Mouse (Mus musculus) brain, adult 2 months (tissue): ENCODE measurements around the gene Lrrc29.

ENCODE experiments used
- DNase-seq: peaks from one replicate; pipeline ENCODE4 v3.0.0; 2011; ENCODE audit warnings: low read depth, low spot score

The Lrrc29 gene

GRCm38 (mm10) chr8:105326141-105326672 lies at the start of gene Lrrc29, which contains the start of gene Tmem208:
Gene Lrrc29 (minus strand): TSS chr8:105326278.
Gene Tmem208 (plus strand): TSS chr8:105326354.
- DNase-seq = peak; percentile 98

- peak; percentile 14 for DNase-seq
Measured at GRCm38 (mm10) chr8:105374513-105374966, 48.5 kb upstream of the Lrrc29 start.

- no peak for DNase-seq
Measured at GRCm38 (mm10) chr8:105373032-105373431, 47.0 kb upstream of the Lrrc29 start, which contains the start of gene Plekhg4. Gene Plekhg4 (plus strand): TSS chr8:105373274.

DNA sequence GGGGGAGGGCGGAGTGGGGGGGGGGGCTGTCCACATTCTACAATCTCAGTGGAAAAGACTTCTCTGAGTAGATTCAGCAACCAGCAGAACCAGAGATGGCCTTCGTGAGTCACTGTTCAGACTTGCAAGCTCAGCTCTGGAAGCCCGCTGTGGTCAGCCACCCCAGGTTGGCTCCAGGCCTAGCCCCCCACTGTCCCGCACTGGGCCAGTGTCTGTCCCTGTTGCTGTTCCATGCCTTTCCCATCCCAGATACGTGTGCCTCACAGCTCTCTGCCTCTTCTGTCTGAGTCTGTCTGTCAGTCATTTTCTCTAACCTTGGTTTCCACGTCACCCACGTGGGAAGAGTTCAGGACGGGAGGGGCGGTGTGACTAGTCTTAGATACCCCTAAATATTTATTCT lies 46.4 kb upstream of the Lrrc29 start:
- DNase-seq = peak; percentile 45

GRCm38 (mm10) chr8:105367107-105367506 lies 41.0 kb upstream of the Lrrc29 start:
- DNase-seq = peak; percentile 22

DNA sequence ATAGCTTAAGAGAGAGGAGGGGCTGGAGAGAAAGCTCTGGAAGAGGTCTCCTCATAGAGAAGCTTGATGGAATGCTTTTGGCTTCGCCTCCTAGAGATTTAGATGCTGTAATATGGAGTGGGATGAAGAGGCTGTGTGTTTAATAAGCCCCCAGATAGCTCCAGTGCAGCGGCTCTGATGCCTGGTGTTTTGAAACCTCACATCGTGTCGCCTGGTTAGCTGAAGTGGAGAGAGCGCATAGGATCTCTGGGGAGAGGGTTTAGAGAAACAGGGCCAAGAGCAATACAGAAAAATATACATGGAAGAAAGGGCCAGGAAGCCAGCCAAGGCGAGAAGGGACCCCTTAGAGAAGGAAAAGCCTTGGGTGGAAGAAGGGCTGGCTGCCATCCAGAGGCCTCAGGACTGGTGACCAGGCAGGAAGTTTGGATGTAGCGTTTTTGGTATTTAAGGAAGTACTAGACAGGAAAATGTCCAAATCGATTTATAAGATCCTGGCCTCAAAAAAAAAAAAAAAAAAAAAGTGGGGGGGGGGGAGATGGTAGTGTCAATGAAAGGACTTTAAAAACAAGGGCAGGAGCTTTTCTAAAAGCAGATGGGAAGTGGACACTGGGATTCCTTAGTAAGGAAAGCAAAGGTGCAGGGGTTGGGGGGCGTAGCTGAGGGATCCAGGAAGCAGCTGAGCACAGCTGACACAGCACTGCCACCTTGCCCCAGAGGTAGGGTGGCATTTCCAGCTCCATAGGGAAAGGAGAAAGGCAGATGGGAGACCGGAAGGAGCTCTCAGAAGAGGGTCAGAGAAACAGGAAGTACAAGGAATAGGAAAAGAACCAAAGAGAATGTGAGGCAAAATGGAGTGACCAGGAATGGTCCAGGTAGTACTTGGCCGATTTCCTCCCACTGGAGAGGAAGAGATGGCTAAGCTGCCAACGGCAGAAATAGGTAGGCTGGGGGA lies 35.9 kb upstream of the Lrrc29 start:
- DNase-seq = no peak

DNA sequence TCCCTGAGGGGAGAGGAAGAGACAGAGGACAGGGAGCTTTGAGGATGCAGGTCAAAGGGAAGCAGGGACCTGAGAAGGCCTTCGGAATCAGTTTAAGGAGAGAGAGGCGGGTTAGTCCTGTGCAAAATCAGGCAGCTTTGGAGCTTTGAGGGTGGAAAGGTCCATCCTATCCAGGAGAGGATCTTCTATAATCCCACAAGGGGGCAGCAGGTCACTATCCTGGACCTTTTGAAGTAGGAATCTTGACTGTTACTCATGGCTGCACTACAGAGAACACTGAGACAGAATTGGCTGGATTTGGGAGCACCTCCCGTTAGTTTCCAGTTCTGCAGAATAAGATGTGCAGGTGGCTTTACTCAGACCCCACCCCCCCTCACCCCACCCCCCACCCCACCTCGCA lies 33.6 kb upstream of the Lrrc29 start:
- peak; percentile 54 for DNase-seq

- no peak for DNase-seq
Measured at GRCm38 (mm10) chr8:105359208-105359607, 33.1 kb upstream of the Lrrc29 start.

- DNase-seq = no peak
Measured at GRCm38 (mm10) chr8:105356681-105357080, 30.6 kb upstream of the Lrrc29 start.

GRCm38 (mm10) chr8:105355179-105356024 lies 29.3 kb upstream of the Lrrc29 start:
- DNase-seq = no peak

DNA sequence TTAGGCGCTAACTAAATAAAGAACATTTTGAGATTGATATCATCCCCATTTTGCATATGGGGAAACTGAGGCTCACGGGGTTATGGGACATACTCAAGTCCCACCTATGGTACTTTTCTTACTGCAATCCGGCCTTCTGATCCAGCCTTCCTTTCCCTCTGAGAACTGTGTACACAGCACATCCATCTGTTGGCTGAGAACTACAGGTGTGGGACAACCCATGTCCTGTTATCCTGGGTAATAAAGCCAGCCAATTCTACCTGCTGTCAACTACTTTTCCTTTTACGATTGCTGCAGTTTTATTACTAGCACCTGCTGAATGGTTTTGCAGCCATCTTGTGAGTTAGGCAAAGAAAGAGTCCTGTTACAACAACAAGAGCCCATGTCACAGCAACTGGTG lies 28.5 kb upstream of the Lrrc29 start:
- DNase-seq = no peak

DNA sequence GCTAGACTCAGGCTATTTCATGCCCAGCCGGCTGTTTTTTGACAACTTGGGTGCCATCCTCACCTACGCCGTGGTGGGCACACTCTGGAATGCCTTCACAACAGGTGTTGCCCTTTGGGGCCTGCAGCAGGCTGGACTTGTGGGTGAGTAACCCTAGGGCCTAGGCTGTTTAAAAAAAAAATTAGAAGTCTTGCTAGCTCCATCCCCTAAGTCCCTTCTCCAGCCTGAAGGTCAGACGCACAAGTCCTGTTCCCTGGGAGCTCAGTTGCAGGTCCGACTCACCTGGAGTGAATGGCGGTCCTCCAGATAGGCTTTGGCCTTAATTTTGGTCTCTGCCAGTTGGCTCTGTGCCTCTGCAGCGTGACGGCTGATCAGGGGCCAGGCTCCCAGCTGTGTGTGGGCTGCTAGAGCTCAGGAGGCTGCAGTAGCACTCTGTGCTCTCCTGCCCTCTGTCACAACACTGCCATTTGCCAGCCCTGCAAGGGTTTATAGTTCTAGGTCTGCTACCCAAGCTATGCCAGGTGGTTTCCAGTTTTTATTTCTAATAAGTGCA lies 27.6 kb upstream of the Lrrc29 start:
- peak; percentile 78 for DNase-seq

GRCm38 (mm10) chr8:105350186-105350585 lies 24.1 kb upstream of the Lrrc29 start:
- peak; percentile 74 for DNase-seq

DNA sequence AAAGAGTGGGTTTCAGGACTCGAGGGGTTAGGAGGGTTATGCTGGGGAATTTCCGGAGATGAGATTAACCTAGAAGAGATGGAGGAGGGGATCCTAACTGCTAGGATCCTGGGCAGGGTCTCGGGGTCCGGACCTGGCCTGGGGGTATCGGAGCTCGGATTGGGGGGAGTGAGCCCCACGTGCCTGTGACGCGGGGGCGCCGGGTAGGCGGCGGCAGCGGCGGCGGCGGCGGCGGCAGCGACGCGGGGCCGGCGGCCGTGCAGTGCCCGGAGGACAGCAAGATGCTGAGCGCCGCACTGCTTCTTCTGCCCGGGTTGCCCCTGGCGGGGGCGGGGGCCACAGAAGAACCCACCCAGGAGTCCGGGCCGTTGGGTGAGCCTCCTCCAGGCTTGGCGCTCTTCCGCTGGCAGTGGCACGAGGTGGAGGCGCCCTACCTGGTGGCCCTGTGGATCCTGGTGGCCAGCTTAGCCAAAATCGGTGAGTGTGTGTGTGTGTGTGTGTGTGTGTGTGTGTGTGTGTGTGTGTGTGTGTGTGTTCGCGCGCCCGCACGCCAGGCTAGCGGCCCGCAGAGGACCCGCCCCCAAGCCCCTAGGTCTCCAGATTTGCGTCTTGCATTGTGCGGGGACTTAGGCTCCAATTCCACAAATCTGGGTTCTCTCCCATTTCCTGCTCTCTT lies 23.2 kb upstream of the Lrrc29 start:
- peak; percentile 50 for DNase-seq

GRCm38 (mm10) chr8:105348450-105349095 lies 22.5 kb upstream of the Lrrc29 start, which contains the start of gene Slc9a5:
Gene Slc9a5 (plus strand): TSS chr8:105348843.
- peak; percentile 73 for DNase-seq

GRCm38 (mm10) chr8:105347428-105348221 lies 21.5 kb upstream of the Lrrc29 start, which contains the start of gene Fhod1:
Gene Fhod1 (minus strand): TSS chr8:105347953.
- peak; percentile 96 for DNase-seq

GRCm38 (mm10) chr8:105346611-105347427 lies 20.7 kb upstream of the Lrrc29 start:
- DNase-seq = peak; percentile 44
